Mouse (Mus musculus): Measurements from ENCODE around the gene Nfasc. TPM values are rescaled to one million over a fixed set of nuclear protein-coding genes. Genes with fewer than 3 reads are reported as not detected.

Gene Nfasc
- polyA plus RNA-seq, 1 experiment from 2014 or later: 0.12 TPM

DNA sequence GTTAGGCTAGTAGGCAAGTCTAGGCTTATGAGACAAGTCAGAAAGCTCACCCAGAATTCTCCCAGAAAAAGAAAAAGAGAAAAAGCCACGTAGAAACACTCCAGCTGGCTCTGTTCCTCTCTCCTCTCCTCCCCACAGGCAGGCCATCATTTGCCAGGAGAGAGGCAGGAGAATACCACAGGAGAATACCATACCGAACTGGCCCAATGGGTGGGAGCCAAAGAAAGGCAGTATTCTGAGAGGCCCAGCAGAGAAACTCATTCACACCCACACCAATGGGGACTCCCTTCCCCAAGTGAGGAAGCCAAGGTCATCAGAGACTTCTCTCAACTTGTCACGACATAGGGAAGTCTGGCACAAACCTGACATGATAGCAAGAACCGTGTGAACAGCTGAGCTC is 19.2 kb downstream of the Nfasc start:
- H3K9ac ChIP-seq: no peak overlapping the region
- H3K4me3 ChIP-seq: no peak overlapping the region
- no peaks in the 10 kb centered on the region for H3K27me3 ChIP-seq (replicated peaks)
- ATAC-seq: no peak
- 39% methylated on average over 4 of the region's 4 CpGs for WGBS (ENCODE audit: insufficient replicate concordance)
- no peaks in the 10 kb centered on the region for H3K9me3 ChIP-seq (replicated peaks)
- H3K36me3 ChIP-seq: no peaks in the 10 kb centered on the region
- no peaks in the 10 kb centered on the region for H3K4me1 ChIP-seq
- no peak overlapping the region for H3K27ac ChIP-seq
- H3K4me2 ChIP-seq: no peak overlapping the region

- no peaks in the 10 kb centered on the region for H3K9me3 ChIP-seq (replicated peaks)
- no peak overlapping the region for H3K27ac ChIP-seq
- H3K4me1 ChIP-seq: no peaks in the 10 kb centered on the region
- H3K4me2 ChIP-seq: no peak overlapping the region
- H3K27me3 ChIP-seq (replicated peaks): no peaks in the 10 kb centered on the region; the same call in 1 of the 2 replicates
- WGBS (ENCODE audit: insufficient replicate concordance): 46% methylated on average over 3 of the region's 3 CpGs
- no peak for ATAC-seq
- H3K4me3 ChIP-seq: no peak overlapping the region
- H3K9ac ChIP-seq: no peak overlapping the region
- no peaks in the 10 kb centered on the region for H3K36me3 ChIP-seq
Measured at GRCm38 (mm10) chr1:132721266-132721665, 20.3 kb downstream of the Nfasc start.

- Histone ChIP-seq H3K9ac (no peak overlapping the region), H3K36me3 (no peaks in the 10 kb centered on the region), H3K9me3 (replicated peaks) (no peaks in the 10 kb centered on the region), H3K4me1 (no peaks in the 10 kb centered on the region), H3K27ac (no peak overlapping the region), H3K27me3 (replicated peaks) (no peaks in the 10 kb centered on the region; the same call in 1 of the 2 replicates), H3K4me2 (no peak overlapping the region), H3K4me3 (no peak overlapping the region)
- WGBS (ENCODE audit: insufficient replicate concordance): 60% methylated on average over 5 of the region's 5 CpGs
- no peak for ATAC-seq
Measured at GRCm38 (mm10) chr1:132718225-132718624, 23.4 kb downstream of the Nfasc start.

GRCm38 (mm10) chr1:132715044-132715443 is 26.6 kb downstream of the Nfasc start:
- no peak for ATAC-seq

GRCm38 (mm10) chr1:132709419-132709818 is 32.2 kb downstream of the Nfasc start:
- Histone ChIP-seq H3K27me3 (replicated peaks) (peaks cover 27% of the 10 kb centered on the region; the same call in 1 of the 2 replicates), H3K36me3 (no peaks in the 10 kb centered on the region), H3K4me1 (no peaks in the 10 kb centered on the region), H3K9ac (no peak overlapping the region), H3K9me3 (replicated peaks) (no peaks in the 10 kb centered on the region), H3K27ac (no peak overlapping the region), H3K4me2 (no peak overlapping the region), H3K4me3 (no peak overlapping the region)
- 53% methylated on average over 5 of the region's 5 CpGs for WGBS (ENCODE audit: insufficient replicate concordance)
- no peak for ATAC-seq

More at GRCm38 (mm10) chr1:132715044-132715443, 26.6 kb downstream of the Nfasc start:
- Histone ChIP-seq H3K4me2 (no peak overlapping the region), H3K36me3 (no peaks in the 10 kb centered on the region), H3K27me3 (replicated peaks) (no peaks in the 10 kb centered on the region; the same call in 1 of the 2 replicates), H3K27ac (no peak overlapping the region), H3K4me3 (no peak overlapping the region), H3K9ac (no peak overlapping the region), H3K9me3 (replicated peaks) (no peaks in the 10 kb centered on the region), H3K4me1 (no peaks in the 10 kb centered on the region)
- WGBS (ENCODE audit: insufficient replicate concordance): 77% methylated on average over 9 of the region's 9 CpGs

- H3K4me2 ChIP-seq: no peak overlapping the region
- peaks cover 44% of the 10 kb centered on the region for H3K27me3 ChIP-seq (replicated peaks)
- WGBS (ENCODE audit: insufficient replicate concordance): 53% methylated on average over 8 of the region's 8 CpGs
- no peaks in the 10 kb centered on the region for H3K9me3 ChIP-seq (replicated peaks)
- H3K27ac ChIP-seq: no peak overlapping the region
- no peaks in the 10 kb centered on the region for H3K4me1 ChIP-seq
- ATAC-seq: no peak
- no peak overlapping the region for H3K9ac ChIP-seq
- H3K36me3 ChIP-seq: no peaks in the 10 kb centered on the region
- no peak overlapping the region for H3K4me3 ChIP-seq
Measured at GRCm38 (mm10) chr1:132707301-132707700, 34.3 kb downstream of the Nfasc start.

- Histone ChIP-seq H3K4me1 (no peaks in the 10 kb centered on the region), H3K36me3 (no peaks in the 10 kb centered on the region), H3K4me3 (no peak overlapping the region), H3K27me3 (replicated peaks) (peaks cover 44% of the 10 kb centered on the region), H3K9ac (no peak overlapping the region), H3K9me3 (replicated peaks) (no peaks in the 10 kb centered on the region), H3K4me2 (no peak overlapping the region), H3K27ac (no peak overlapping the region)
- no peak for ATAC-seq
- WGBS (ENCODE audit: insufficient replicate concordance): 27% methylated on average over 5 of the region's 5 CpGs
Measured at GRCm38 (mm10) chr1:132703467-132703866, 38.1 kb downstream of the Nfasc start.

DNA sequence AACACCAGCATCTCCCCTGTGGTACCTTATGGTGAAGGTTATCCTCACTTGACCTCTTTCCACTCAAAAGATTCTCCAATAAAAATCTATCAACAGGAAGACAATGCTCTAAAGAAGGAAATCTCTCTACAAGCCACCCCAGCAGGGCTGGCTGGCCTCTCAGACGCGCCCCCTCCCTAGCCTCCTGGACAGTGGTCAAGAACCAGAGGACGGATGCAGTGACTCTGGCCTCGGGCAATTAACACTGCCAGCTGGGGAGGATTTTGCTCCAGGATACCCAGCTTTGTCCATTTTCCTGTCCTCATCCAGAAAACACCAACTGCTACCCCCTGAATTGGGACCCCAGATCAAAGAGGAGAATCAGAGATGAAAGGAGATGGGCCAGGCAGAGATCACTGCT is 44.7 kb downstream of the Nfasc start:
- H3K4me1 ChIP-seq: no peaks in the 10 kb centered on the region
- no peaks in the 10 kb centered on the region for H3K36me3 ChIP-seq
- no peak overlapping the region for H3K27ac ChIP-seq
- WGBS (ENCODE audit: insufficient replicate concordance): 61% methylated on average over 4 of the region's 4 CpGs
- no peak overlapping the region for H3K4me2 ChIP-seq
- H3K9ac ChIP-seq: no peak overlapping the region
- no peak for ATAC-seq
- no peaks in the 10 kb centered on the region for H3K9me3 ChIP-seq (replicated peaks)
- no peak overlapping the region for H3K4me3 ChIP-seq
- H3K27me3 ChIP-seq (replicated peaks): no peaks in the 10 kb centered on the region

DNA sequence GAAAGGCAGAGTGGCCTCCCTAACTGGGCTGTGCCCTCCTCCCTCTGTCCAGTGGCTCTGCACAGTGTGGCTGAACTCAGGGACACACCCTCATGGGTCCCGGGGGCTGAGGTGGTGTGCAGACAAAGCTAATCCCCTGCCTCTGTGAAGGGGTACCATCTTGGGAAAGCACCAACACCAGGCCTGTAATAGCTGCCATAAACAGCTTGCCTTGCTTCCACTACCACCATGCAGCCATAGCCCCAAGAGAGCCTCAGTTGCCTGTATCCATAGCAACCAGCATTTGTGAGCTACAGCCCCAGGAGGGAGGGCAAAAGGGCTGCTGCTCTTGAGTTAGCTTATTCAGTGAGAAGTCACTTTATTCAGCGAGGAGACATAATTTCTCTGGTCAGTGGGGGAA is 45.4 kb downstream of the Nfasc start:
- no peak overlapping the region for H3K9ac ChIP-seq
- H3K4me3 ChIP-seq: no peak overlapping the region
- no peak overlapping the region for H3K27ac ChIP-seq
- ATAC-seq: no peak
- H3K4me2 ChIP-seq: no peak overlapping the region
- no peaks in the 10 kb centered on the region for H3K27me3 ChIP-seq (replicated peaks)
- H3K4me1 ChIP-seq: no peaks in the 10 kb centered on the region
- 24% methylated on average over 2 of the region's 2 CpGs for WGBS (ENCODE audit: insufficient replicate concordance)
- no peaks in the 10 kb centered on the region for H3K9me3 ChIP-seq (replicated peaks)
- H3K36me3 ChIP-seq: no peaks in the 10 kb centered on the region

DNA sequence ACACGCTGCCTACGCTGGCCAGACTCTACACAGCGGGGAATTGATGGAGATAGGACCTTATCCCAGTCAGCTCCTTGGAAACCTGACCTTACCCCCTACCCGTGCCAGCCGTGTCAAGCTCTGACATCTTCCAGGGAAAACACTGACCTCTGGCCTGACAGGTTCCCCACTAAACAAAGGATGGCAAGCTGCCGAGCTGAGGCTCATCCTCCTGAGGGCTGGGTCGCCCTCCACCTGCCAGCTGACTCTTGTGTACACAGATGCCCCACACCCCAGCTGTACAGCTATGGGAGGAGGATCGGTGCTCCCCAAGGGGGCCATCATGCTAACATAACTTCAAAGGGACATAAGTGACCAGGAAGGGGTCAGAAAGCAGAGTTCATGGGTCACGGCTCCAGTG is 47.6 kb downstream of the Nfasc start:
- 62% methylated on average over 9 of the region's 9 CpGs for WGBS (ENCODE audit: insufficient replicate concordance)
- H3K27ac ChIP-seq: no peak overlapping the region

DNA sequence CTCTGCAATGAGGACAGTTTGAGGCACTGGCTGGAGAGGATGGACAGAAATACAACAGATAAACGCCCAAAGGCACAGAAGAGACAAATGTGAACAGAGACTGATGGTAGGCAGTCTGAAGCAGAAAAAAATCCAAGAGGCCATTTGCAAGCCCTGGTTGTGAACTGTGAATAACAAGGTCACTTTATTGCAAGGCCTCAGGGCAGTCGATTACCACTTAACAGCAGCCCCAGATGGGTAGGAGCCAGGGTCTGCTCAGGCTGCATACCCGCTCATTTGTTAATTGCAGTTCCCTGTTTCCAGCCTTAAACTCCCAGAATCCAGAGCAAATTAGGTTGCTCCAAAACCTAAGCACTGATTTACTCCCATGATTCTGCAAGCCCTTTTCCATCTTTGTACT is 52.4 kb downstream of the Nfasc start:
- no peak overlapping the region for H3K4me3 ChIP-seq
- no peak overlapping the region for H3K27ac ChIP-seq
- no peak overlapping the region for H3K4me2 ChIP-seq
- WGBS (ENCODE audit: insufficient replicate concordance): 53% methylated on average over 3 of the region's 3 CpGs
- H3K36me3 ChIP-seq: no peaks in the 10 kb centered on the region
- H3K9me3 ChIP-seq (replicated peaks): no peaks in the 10 kb centered on the region
- no peak for ATAC-seq
- no peaks in the 10 kb centered on the region for H3K27me3 ChIP-seq (replicated peaks)
- H3K9ac ChIP-seq: no peak overlapping the region
- H3K4me1 ChIP-seq: no peaks in the 10 kb centered on the region

More for the DNA sequence above, 47.6 kb downstream of the Nfasc start:
- Histone ChIP-seq H3K36me3 (no peaks in the 10 kb centered on the region), H3K4me3 (no peak overlapping the region), H3K4me2 (no peak overlapping the region), H3K27me3 (replicated peaks) (no peaks in the 10 kb centered on the region), H3K9me3 (replicated peaks) (no peaks in the 10 kb centered on the region), H3K4me1 (no peaks in the 10 kb centered on the region), H3K9ac (no peak overlapping the region)
- no peak for ATAC-seq

DNA sequence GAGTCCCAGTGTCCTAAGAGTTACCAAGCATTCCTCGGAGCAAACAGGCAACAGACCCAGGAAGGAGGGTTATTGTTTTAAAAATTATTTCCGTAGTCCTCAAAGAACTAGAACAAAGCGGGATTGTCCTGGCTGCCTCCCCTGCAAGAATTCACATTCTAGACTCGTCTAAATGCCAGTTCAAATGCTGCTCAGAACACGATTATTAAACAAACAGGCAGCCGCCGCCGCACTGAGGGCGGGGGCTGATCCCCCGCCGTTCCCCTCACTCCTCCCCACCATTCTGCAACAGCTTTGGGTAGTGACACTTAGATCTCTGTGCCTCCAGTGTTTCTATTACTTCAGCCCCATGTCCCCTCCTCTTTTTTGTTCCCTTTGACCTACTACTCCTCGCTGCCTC is 62.7 kb downstream of the Nfasc start:
- Histone ChIP-seq H3K4me2 (no peak overlapping the region), H3K9me3 (replicated peaks) (no peaks in the 10 kb centered on the region), H3K4me3 (no peak overlapping the region), H3K27ac (no peak overlapping the region), H3K27me3 (replicated peaks) (no peaks in the 10 kb centered on the region), H3K9ac (no peak overlapping the region), H3K4me1 (no peaks in the 10 kb centered on the region), H3K36me3 (no peaks in the 10 kb centered on the region)
- no peak for ATAC-seq
- WGBS (ENCODE audit: insufficient replicate concordance): 70% methylated on average over 12 of the region's 12 CpGs

DNA sequence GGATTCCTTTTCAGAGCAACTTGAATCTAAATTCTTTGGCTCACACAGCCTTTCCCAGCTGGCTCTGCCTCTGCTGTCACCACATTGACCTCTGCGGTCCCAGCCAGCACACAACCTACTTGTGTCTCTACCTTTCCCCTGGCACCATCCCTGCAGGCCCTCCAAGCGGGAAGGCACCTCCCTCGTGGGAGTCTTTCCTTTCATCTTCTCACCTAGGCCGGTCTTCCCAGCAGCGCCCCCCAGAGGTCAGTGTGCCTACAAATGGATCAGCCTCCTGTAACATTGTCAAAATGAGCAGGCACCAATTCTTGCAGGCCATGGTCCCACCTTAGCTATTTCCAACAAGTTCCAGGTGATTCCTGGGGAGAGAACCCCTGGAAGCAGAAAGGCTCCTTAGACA is 63.5 kb downstream of the Nfasc start:
- Histone ChIP-seq H3K4me2 (no peak overlapping the region), H3K9me3 (replicated peaks) (no peaks in the 10 kb centered on the region), H3K27me3 (replicated peaks) (no peaks in the 10 kb centered on the region), H3K9ac (no peak overlapping the region), H3K27ac (no peak overlapping the region), H3K4me1 (no peaks in the 10 kb centered on the region), H3K36me3 (no peaks in the 10 kb centered on the region), H3K4me3 (no peak overlapping the region)
- WGBS (ENCODE audit: insufficient replicate concordance): 31% methylated on average over 5 of the region's 5 CpGs
- no peak for ATAC-seq
